Mouse (Mus musculus): ENCODE data around the gene Klf1. TPM values are rescaled to one million over a fixed set of nuclear protein-coding genes. Genes with fewer than 3 reads are reported as not detected.
A peak's percentile ranks its signal among the peaks of the same experiment; 100 is the strongest.
"Not testable (repeated sequence)": the region's sequence is repeated elsewhere in the genome, so short reads cannot be mapped to it uniquely, and the experiment has no call there.

Klf1 gene
- total RNA-seq, 2 experiments from 2014 or later: not detected

DNA sequence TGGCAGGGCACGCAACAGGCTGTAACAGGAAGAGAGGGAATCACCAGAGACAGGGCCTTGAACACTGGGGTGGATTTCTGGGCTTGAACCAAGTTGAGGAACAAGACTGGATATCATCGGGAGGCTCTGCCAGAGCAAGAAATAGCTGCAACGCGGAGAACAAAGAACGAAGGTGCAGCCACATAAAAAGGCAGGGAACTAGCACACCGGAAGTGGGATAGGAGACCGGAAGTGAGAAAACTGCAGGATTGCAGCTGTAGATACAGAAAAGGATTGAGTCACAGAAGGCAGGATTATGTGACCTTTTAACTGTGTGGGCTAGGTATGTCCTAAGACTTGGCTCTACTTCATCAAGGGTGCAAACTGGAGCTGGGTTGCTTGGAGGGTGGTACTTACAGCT lies 2.6 kb downstream of the Klf1 start:
- DNase-seq: no peak
- intact Hi-C loops (cut with DNase I): loop anchor here (5.0 kb wide), 1 partner anchor 57 kb away; the partner anchor contains the start of gene Calr

DNA sequence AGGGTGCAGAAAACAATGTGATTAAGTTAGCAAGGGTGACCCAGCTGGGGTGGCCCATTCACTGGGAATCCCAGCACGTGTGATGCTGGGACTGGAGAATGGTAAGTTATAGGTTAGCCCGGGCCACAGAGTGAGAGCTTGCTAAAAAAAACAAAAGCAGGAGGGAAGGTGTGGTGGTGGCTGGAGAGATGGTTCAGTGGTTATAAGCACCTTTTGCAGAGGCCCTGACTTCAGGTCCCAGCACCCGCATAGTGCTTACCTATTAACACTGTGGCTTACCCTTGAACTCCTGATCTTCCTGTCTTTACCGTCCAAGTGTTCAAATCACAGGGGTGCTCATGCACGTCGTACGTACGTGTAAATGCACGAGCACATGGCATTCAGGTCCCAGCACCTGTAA lies 5.3 kb downstream of the Klf1 start:
- DNase-seq: no peak
- intact Hi-C loops (cut with DNase I): no loop called here

DNA sequence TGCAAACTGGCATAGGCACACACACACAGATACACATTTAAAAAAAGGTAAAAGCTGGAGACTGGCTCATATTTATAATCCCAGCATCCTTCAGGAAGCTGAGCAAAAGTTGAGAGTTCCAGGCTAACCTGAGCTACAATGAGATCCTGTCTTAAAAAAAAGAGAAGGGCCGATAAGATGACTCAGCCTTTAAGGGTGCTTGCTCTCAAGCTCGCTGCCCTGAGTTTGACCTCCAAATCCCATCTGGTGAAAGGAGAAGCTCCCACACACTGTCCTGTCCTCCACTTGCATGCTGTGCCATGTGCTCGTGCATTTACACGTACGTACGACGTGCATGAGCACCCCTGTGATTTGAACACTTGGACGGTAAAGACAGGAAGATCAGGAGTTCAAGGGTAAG lies 5.8 kb downstream of the Klf1 start:
- intact Hi-C loops (cut with DNase I): no loop called here
- DNase-seq: no peak

DNA sequence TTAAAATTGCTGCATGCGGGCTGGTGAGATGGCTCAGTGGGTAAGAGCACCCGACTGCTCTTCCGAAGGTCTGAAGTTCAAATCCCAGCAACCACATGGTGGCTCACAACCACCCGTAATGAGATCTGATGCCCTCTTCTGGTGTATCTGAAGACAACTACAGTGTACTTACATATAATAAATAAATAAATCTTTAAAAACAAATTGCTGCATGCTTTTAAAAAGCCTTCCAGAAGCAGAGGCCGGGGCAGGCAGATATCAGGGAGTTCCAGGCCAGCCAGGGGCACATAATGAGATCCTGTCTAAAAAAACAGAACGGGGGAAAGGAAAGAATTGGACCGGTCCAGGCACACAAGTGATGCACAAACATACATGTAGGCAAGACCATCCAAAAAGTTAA lies 6.3 kb downstream of the Klf1 start:
- DNase-seq: not testable (repeated sequence)

DNA sequence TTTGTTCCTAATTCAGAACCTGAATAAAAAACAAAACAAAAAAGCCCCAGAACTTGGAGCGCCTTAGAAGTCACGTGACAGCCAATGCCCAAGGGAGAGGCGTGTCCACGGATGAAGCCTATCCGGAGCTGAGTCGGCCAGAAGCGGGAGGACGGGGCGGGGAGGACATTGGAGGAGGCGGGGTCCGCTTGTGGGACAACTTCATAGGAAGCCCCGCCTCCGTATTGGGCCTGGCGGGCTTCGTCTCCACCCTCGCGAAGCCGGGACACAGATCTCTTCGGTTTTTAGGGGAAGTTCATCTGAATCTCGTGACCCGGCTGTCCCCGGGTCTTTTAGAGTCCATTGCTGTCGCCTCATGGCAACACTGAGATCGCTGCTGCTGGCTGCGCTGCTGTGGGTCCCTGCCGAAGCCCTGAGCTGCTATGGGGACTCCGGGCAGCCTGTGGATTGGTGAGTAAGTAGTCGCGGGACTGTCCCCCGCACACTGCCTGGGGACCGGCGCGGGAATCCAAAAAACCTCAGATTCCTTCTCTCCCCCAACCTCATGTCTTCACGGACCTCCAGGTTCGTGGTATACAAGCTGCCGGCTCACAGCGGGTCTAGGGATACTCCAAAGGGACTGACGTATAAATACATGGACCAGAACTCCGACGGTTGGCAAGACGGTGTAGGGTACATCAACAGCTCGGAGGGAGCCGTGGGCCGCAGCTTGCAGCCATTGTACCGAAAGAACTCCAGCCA lies 6.9 kb downstream of the Klf1 start, which contains the start of gene Dnase2a:
TSS of gene Dnase2a (plus strand) at position 140 of the 741 bp plus-strand sequence.
- intact Hi-C loops (cut with DNase I): no loop called here
- DNase-seq: peak; percentile 94 to 96

More for the DNA sequence above, 6.3 kb downstream of the Klf1 start:
- intact Hi-C loops (cut with DNase I): not testable (repeated sequence)

DNA sequence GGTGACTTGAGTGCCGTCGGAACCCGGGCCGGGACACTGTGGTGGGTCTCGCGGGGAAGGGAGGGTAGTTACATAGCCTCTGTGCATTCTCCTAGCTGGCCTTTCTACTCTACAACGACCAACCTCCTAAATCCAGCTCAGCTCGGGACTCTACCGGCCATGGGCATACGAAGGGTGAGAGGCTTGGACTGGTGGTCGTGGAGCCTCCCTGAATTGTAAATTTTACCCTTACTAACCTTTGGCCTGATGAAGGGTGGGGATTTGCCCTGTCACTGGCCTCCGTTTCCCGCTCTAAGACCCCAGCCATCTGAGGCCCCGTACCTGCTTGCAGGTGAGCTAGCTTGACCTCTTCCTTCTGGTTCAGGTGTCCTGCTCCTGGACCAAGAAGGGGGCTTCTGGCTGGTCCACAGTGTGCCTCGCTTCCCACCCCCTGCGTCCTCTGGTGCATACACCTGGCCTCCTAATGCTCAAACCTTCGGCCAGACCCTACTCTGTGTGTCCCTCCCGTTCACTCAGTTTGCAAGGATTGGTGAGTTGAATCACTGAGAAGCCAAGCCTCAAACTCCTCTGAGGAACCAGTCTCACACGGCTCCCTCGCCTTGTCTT lies 7.5 kb downstream of the Klf1 start:
- intact Hi-C loops (cut with DNase I): no loop called here
- DNase-seq: no peak

DNA sequence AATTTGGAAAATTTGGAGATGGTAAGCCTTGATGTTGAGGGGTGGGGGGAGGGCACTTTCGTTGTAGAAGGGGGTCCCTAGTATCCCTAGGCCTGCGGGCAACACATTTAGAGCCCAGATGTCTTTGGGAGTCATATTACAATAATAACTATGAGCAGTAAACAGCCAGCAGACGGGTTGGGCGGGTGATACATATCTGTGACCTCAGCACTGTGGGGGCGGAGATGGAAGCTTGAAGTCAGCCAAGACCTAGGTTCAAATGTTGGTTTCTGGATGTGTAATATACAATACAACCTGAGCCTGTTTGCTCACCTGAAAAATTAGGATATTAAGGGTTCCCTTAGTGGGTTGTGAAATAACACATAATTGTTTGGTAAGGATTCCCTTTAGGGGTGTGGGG lies 8.2 kb downstream of the Klf1 start:
- DNase-seq: no peak
- intact Hi-C loops (cut with DNase I): no loop called here

DNA sequence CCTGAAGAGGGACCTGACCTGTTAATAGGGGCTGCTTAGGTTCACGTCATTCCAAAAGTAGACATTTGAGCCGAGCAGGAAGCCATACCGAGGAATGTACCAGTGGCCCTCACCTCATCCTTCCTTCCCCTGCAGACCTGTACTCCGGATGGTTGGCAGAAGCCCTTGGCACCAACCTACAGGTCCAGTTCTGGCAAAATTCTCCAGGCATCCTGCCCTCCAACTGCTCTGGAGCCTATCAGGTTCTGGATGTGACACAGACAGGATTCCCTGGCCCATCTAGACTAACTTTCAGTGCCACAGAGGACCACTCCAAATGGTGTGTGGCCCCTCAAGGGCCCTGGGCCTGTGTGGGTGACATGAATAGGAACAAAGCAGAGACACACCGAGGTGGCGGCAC lies 8.8 kb downstream of the Klf1 start:
- no peak for DNase-seq
- intact Hi-C loops (cut with DNase I): no loop called here

DNA sequence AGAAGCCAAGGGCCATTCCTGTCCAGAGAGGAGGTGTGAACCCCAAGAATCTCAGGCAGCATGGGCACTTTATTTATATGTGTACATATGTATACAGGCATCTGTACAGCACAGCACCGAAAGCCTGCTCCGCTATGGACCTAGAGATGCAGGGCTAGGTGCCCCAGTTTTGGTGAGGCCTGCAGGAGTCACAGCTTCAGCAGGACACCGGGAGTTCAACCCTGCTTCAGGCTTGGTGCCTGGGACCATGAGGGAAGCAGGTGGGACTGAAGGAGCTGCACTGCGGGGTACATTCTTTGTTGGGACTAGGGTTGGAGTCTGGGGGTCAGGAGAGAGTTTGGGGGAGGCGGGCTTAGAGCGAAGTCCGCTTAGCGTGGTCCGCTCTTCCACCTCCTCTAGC lies 10.1 kb downstream of the Klf1 start:
- DNase-seq: no peak
- intact Hi-C loops (cut with DNase I): no loop called here

DNA sequence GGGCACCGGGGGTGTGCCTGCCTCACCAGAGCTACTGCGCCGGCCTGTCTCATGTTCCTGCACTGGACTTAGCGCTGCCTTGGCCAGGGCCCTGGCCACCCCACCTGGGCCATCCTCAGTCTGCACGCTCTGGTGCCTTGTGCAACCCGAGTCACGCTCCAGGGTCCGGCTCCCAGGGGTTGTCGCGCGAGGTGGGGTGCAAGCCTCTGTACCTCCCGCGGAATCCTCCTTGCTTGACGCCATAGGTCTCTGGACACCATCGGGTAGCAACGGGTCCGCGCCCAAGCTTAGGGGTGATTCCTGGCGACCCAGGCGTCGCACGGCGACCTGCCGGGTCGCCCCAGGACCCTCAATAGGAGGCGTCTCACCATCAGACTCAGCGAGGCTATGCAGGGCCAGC lies 10.7 kb downstream of the Klf1 start:
- intact Hi-C loops (cut with DNase I): no loop called here
- DNase-seq: no peak

DNA sequence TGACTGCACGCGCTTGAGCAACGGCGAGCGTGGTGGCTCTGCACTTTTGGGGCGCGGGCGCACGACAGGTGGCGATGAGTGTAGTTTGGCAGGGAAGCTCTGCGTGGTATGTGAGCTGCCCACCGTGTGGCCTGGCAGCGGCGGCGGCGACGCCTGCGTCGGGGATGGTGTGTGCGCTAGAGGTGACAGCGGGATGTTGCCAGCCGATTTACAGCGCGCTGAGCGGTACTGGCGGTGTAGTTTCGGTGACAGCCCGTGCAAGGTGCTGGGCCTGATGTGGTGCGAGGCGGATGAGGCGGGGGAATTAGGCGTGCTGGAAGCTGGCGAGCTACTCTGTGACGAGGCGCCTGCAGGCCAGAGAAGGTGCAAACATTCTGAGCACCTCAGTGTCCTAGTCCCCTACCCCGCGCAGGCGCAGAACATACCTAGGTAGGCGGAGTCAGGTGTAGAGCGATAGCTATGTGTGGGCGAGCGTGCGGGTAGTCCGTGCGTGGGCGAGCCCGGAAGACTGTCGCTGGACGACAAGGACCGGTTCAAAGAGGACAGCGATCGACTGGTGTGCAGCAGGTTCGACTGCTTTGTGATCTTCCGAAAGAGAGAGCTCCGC lies 11.3 kb downstream of the Klf1 start:
- DNase-seq: peak; percentile 50 to 59
- intact Hi-C loops (cut with DNase I): no loop called here

DNA sequence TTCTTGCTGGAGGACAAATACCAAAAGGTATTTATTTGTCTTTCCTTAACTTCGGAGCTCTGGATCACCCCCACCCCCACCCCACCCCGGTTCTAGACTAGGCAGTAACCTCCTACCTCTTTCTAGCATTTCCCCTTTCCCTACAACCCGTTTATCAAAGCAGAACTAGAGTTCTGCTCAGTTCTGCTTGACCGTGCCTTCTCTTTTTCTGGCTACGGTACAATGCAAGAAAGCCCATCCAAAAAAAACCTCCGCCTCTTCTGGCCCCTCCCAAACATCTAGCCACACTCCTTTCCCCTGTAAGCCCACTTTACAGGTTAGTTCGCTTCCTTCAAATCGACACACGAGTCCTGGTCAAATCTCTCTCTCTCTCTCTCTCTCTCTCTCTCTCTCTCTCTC lies 11.8 kb downstream of the Klf1 start:
- intact Hi-C loops (cut with DNase I): no loop called here
- no peak for DNase-seq

DNA sequence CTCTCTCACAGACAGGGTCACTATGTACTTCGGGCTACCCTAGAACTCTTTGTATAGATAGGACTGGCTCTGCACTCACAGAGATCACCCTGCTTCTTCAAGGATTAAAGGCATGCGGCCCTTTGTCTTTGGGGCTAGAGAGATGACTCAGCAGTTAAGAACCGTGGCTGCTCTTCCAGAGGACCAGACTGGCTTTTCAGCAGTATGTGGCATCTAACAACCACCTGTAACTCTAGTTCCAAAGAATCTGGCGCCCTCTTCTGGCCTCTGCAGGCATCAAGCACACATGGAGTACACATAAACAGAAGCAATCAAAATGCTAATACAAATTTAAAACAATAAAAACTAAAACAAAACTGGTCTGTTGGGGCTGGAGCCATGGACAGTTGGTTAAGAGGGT lies 12.2 kb downstream of the Klf1 start:
- intact Hi-C loops (cut with DNase I): no loop called here
- no peak for DNase-seq

DNA sequence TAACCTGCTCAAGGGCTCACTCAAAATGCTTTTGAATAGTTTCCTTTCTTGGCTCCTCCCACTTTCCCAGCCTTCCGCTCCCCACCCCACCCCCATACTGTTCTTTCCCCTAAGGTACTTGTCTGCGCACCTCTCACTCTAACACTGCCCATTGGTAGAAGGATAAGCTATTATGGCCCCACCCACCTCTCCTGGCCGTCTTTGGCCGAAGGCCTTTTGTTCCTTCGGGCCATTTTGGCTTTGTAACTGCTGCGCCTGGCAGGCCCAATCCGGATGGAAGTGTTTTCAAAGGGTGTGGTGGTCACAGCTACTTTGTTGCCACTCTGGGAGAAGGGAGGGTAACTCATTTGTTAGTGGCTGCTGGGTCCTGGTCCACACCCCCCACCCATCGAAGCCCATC lies 13.5 kb downstream of the Klf1 start:
- no peak for DNase-seq
- intact Hi-C loops (cut with DNase I): no loop called here

DNA sequence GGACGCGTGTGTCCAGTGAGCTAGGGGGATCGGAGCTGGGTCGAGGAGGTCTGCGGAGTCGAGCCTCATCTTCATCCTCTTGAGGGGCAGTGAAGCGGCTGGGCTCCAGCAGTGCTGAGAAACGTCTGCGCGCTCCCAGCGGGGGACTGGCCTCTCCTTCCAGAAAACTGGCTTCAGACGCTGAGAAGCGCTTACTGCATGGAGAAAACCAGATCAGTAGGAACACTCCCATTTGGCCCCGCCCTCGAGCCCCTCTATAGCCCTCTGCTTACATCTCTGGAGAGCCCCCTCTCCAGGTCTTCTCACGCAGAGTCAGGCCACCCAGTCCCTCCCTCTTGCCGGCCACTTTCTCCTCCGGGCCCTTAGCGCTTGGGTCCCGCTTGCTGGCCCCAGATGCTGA lies 16.1 kb downstream of the Klf1 start:
- DNase-seq: no peak

DNA sequence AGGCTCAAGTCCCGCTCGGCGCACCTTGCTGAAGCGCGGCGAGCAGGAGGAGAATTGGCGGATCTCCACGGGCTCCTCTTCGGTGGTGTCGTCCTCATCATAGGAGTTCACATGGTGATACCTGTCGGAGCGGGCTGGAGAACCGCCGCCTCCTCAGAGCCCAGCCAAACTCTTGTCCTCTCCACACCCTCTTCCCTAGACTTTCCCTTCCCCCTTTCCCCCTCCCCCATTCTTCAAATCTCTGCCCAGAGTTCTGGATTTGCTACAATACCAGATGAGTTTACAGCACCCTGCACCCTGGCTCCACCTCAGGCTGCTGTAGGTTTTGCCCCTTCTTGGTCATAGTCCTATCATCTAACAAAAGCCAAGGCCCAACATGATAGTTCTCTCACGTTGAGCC lies 16.9 kb downstream of the Klf1 start:
- DNase-seq: no peak
- intact Hi-C loops (cut with DNase I): no loop called here

More for the DNA sequence above, 16.1 kb downstream of the Klf1 start:
- intact Hi-C loops (cut with DNase I): no loop called here

DNA sequence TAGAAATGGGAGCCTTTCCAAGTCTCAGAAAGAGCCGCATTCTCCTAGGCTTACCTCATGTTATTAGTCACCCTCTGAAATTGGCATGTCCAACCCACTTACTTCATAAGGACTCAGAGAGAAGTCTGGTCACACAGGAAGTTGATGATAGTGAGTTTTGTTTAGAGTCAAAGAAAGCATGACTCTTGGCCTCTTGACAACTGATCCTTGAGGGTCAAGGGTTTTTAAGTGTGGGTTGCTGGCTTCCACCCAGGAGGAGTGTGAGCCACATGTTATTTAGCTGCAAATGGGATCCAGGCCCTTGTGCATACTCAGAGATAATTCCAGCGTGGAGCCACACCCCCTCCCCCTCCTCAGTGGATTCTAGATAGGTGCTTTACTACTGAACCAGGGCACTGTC lies 19.9 kb downstream of the Klf1 start:
- intact Hi-C loops (cut with DNase I): no loop called here
- no peak for DNase-seq

DNA sequence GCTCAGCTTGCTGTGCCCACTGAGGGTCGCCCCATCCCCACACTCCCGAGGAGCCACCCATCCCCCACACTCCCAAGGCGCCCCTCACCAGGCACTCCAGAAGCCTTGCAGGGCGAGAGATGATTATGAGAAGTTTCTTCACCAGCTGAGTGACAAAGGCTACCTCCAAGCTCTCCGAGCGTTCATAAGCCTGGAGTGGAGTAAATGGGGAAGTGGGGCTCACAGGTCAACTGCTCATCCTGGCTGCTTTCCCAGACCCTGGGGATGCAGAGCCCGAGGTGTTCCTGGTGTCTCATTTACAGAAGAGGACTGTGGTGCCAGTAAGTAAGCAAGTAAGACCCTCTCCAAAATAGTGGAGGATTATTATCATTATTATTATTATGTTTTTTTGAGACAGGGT lies 23.8 kb downstream of the Klf1 start:
- intact Hi-C loops (cut with DNase I): loop anchor here (5.0 kb wide), 1 partner anchor 37 kb away; no protein-coding TSS in a partner anchor
- no peak for DNase-seq

DNA sequence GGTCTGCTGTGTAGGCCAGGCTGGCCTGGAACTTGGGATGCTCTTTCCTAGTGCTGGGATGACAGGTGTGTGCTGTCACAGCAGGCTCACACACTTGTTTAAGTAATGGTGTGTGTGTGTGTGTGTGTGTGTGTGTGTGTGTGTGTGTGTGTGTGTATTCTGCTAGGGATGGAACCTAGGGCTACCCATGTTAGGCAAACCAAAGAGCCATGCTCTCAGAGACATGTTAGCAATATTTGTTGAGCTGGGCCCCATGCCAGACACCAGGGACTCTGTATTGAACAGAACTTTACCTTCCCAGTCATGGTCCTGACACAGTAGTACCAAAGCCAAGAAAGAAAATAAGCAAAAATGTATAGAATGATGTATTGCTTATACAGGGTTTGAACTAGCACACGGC lies 25.8 kb downstream of the Klf1 start:
- intact Hi-C loops (cut with DNase I): loop anchor here (5.0 kb wide), 1 partner anchor 35 kb away; no protein-coding TSS in a partner anchor
- no peak for DNase-seq

DNA sequence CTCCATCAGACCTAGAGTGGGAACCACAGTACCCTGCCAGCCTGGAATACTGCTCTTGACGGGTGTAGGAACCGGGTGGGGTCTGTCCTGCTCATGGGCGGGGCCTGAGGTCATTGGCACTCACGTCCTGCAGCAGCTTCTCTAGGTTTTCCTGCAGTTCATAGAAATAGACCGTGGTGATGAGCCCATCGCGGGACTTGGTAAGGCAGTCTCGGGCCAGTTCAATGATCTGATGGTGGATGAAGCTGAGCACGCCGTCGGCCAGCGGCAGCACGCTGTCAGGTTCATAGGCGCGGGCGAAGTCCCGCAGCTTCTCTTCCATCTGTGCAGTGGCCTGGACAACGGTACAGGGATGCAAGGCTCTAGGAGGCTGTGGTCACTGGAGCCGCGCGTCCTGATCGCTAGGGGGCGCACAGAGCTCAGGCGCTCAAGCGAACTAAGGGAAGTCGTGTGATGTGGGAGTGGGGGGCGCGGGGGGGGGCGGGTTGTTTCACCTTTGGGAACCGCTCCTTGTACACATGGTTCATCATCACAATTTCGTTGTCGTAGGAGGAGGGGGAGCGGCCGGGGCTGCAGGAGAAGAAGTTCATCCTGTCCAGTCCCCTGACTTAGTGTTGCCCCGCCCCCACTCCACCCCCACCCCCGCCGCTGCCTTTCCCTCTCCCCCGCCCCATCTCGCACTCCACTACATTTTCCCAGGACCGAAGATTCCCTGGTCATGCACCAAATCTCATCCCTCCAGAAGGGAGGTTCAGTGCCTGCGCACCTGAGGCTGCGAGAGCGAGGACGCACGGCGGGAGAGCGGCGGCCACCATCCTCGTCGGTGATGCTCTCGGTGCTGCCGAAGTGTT lies 27.0 kb downstream of the Klf1 start:
- DNase-seq: peak; percentile 65 to 75
- intact Hi-C loops (cut with DNase I): loop anchor here (1.0 to 5.0 kb wide), 2 partner anchors 34 to 67 kb away; no protein-coding TSS in a partner anchor

DNA sequence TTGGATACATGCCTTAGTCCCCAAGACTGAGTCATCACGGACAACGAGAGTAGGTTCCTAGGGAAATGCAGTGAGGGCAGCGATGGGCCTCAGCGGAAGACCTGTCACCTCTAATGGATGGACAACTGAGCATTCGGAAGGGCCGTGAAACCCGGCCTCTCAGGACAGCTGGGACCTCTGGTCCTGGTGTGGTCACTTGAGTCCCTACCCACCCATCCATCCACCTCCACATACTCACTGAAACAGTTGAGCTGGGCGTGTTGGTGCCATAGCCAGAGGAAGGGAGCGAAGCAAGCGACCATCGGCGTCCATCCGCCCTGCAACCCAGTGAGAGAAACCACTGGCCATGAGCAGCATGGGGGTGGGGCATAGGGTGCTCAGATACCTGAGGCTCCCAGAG lies 28.9 kb downstream of the Klf1 start:
- DNase-seq: no peak
- intact Hi-C loops (cut with DNase I): no loop called here

Measured in heart, postnatal 36 days (tissue).